Mouse (Mus musculus) lung, embryonic 16.5 days (tissue): Measurements from ENCODE around the gene Sowahc. TPM values are rescaled to one million over a fixed set of nuclear protein-coding genes. Genes with fewer than 3 reads are reported as not detected.

ENCODE experiments used
- ATAC-seq: fragments of 200-750 bp; cut with Nextera tagmentation; 2 replicates; pipeline ENCODE4 v1.8.0; 2017; ENCODE audit warnings: low read depth, mild to moderate bottlenecking, moderate library complexity
- H3K27ac ChIP-seq: fragments of 300-500 bp; sonication (generic); 2 replicates; pipeline ENCODE4 v1.5.1; 2014; ENCODE audit warnings: mild to moderate bottlenecking, control low read depth, low read length
- H3K27me3 ChIP-seq: fragments of 300-500 bp; sonication (generic); 2 replicates; pipeline ENCODE4 v1.6.1; 2014; ENCODE audit warnings: low read depth, low read length, mixed read lengths; ENCODE audit not compliant: control insufficient read depth, insufficient read depth
- H3K36me3 ChIP-seq: fragments of 300-500 bp; sonication (generic); 2 replicates; pipeline ENCODE4 v1.6.1; 2014; ENCODE audit warnings: low read length; ENCODE audit not compliant: control insufficient read depth, insufficient read depth
- H3K4me1 ChIP-seq: fragments of 300-500 bp; sonication (generic); replicated peaks from 2 replicates; pipeline ENCODE4 v1.6.1; 2014; ENCODE audit warnings: low read length, mixed read lengths; ENCODE audit not compliant: control insufficient read depth, insufficient read depth
- H3K4me2 ChIP-seq: fragments of 300-500 bp; sonication (generic); 2 replicates; pipeline ENCODE4 v1.6.1; 2014; ENCODE audit warnings: low read depth, low read length, control low read depth
- H3K4me3 ChIP-seq: fragments of 300-500 bp; sonication (generic); 2 replicates; pipeline ENCODE4 v1.5.1; 2014; ENCODE audit warnings: mild to moderate bottlenecking, low read length, control low read depth
- H3K9ac ChIP-seq: fragments of 300-500 bp; sonication (generic); 2 replicates; pipeline ENCODE4 v1.6.1; 2014; ENCODE audit warnings: low read length, control low read depth
- H3K9me3 ChIP-seq: fragments of 300-500 bp; sonication (generic); 2 replicates; pipeline ENCODE4 v1.6.1; 2016; ENCODE audit warnings: low read length; ENCODE audit not compliant: control insufficient read depth
- WGBS: fragments of 180-500 bp; shearing (Covaris S2); extraction: QIAGEN DNeasy Blood & Tissue Kit; methylation state at CpG from one replicate; pipeline ENCODE4 v1.1.7; 2014; 5-methylcytosine and 5-hydroxymethylcytosine counted together
- polyA plus RNA-seq: library from polyadenylated mRNA; unstranded; fragments of >200 nt; fragmentation: Nextera tagmentation; extraction: Ambion mirVana; gene quantifications from 2 replicates; pipeline ENCODE4 v1.2.1, GENCODE M21; 2015

The Sowahc gene
- polyA plus RNA-seq, 1 experiment from 2014 or later: 12.8 TPM

GRCm38 (mm10) chr10:59262979-59263378 is 41.2 kb downstream of the Sowahc start:
- 58% methylated on average over 7 of the region's 7 CpGs for WGBS
- H3K36me3 ChIP-seq: no peaks in the 10 kb centered on the region
- H3K4me3 ChIP-seq: no peak overlapping the region
- no peaks in the 10 kb centered on the region for H3K9me3 ChIP-seq
- H3K27me3 ChIP-seq: no peaks in the 10 kb centered on the region
- H3K27ac ChIP-seq: peak overlapping the region; percentile 56
- H3K4me1 ChIP-seq: peaks cover 28% of the 10 kb centered on the region
- H3K4me2 ChIP-seq: no peak overlapping the region
- H3K9ac ChIP-seq: no peak overlapping the region
- ATAC-seq: no peak

- peaks cover 28% of the 10 kb centered on the region for H3K4me1 ChIP-seq
- H3K27me3 ChIP-seq: no peaks in the 10 kb centered on the region
- no peak overlapping the region for H3K4me3 ChIP-seq
- H3K4me2 ChIP-seq: 0 out of 2 replicates have a peak overlapping the region, but pooled peaks have one; percentile 25
- H3K36me3 ChIP-seq: no peaks in the 10 kb centered on the region
- WGBS: 9% methylated on average over 7 of the region's 7 CpGs
- no peak overlapping the region for H3K9ac ChIP-seq
- H3K27ac ChIP-seq: peak overlapping the region; percentile 76
- no peaks in the 10 kb centered on the region for H3K9me3 ChIP-seq
- ATAC-seq: peak; percentile 26; the same call in 1 of the 2 replicates
These were observed 43.3 kb downstream of the Sowahc start for GRCm38 (mm10) chr10:59265067-59265466.

- peak; percentile 80 for ATAC-seq
- 3% methylated on average over 4 of the region's 4 CpGs for WGBS
These were observed 43.9 kb downstream of the Sowahc start for GRCm38 (mm10) chr10:59265674-59266073.

GRCm38 (mm10) chr10:59266097-59266496 is 44.3 kb downstream of the Sowahc start:
- peak; percentile 53 for ATAC-seq
- WGBS: 45% methylated on average over 1 of the region's 1 CpGs
- no peak overlapping the region for H3K4me2 ChIP-seq

More at GRCm38 (mm10) chr10:59265674-59266073, 43.9 kb downstream of the Sowahc start:
- peak overlapping the region; percentile 27; the same call in 1 of the 2 replicates for H3K4me2 ChIP-seq
- H3K4me1 ChIP-seq: peaks cover 28% of the 10 kb centered on the region
- H3K9me3 ChIP-seq: no peaks in the 10 kb centered on the region
- H3K27me3 ChIP-seq: no peaks in the 10 kb centered on the region
- H3K9ac ChIP-seq: no peak overlapping the region
- H3K27ac ChIP-seq: peak overlapping the region; percentile 81
- H3K4me3 ChIP-seq: no peak overlapping the region
- H3K36me3 ChIP-seq: no peaks in the 10 kb centered on the region

GRCm38 (mm10) chr10:59267275-59267674 is 45.5 kb downstream of the Sowahc start:
- Histone ChIP-seq H3K4me3 (no peak overlapping the region), H3K9ac (no peak overlapping the region), H3K4me2 (no peak overlapping the region), H3K36me3 (no peaks in the 10 kb centered on the region), H3K9me3 (no peaks in the 10 kb centered on the region), H3K27ac (no peak overlapping the region), H3K4me1 (peaks cover 20% of the 10 kb centered on the region), H3K27me3 (no peaks in the 10 kb centered on the region)
- ATAC-seq: no peak
- WGBS: 76% methylated on average over 2 of the region's 2 CpGs

More at GRCm38 (mm10) chr10:59266097-59266496, 44.3 kb downstream of the Sowahc start:
- Histone ChIP-seq H3K9me3 (no peaks in the 10 kb centered on the region), H3K27me3 (no peaks in the 10 kb centered on the region), H3K36me3 (no peaks in the 10 kb centered on the region), H3K4me1 (peaks cover 28% of the 10 kb centered on the region), H3K27ac (peak overlapping the region; percentile 81), H3K9ac (no peak overlapping the region), H3K4me3 (no peak overlapping the region)

GRCm38 (mm10) chr10:59268109-59268508 is 46.4 kb downstream of the Sowahc start:
- peaks cover 17% of the 10 kb centered on the region for H3K4me1 ChIP-seq
- no peak overlapping the region for H3K4me3 ChIP-seq
- no peaks in the 10 kb centered on the region for H3K36me3 ChIP-seq
- no peaks in the 10 kb centered on the region for H3K27me3 ChIP-seq
- no peak overlapping the region for H3K27ac ChIP-seq
- no peak overlapping the region for H3K9ac ChIP-seq
- H3K4me2 ChIP-seq: no peak overlapping the region
- no peak for ATAC-seq
- WGBS: 41% methylated on average over 4 of the region's 4 CpGs
- no peaks in the 10 kb centered on the region for H3K9me3 ChIP-seq

- H3K27me3 ChIP-seq: no peaks in the 10 kb centered on the region
- no peaks in the 10 kb centered on the region for H3K9me3 ChIP-seq
- no peaks in the 10 kb centered on the region for H3K36me3 ChIP-seq
- ATAC-seq: no peak
- peaks cover 17% of the 10 kb centered on the region for H3K4me1 ChIP-seq
- H3K4me2 ChIP-seq: no peak overlapping the region
- no peak overlapping the region for H3K27ac ChIP-seq
- H3K9ac ChIP-seq: no peak overlapping the region
- WGBS: 32% methylated on average over 3 of the region's 3 CpGs
- no peak overlapping the region for H3K4me3 ChIP-seq
These were observed 47.0 kb downstream of the Sowahc start for GRCm38 (mm10) chr10:59268754-59269153.

GRCm38 (mm10) chr10:59275745-59276144 is 54.0 kb downstream of the Sowahc start:
- Histone ChIP-seq H3K27ac (no peak overlapping the region), H3K9me3 (no peaks in the 10 kb centered on the region)
- ATAC-seq: no peak

More at GRCm38 (mm10) chr10:59275745-59276144, 54.0 kb downstream of the Sowahc start:
- no peak overlapping the region for H3K9ac ChIP-seq
- WGBS: 87% methylated on average over 5 of the region's 5 CpGs
- H3K27me3 ChIP-seq: no peaks in the 10 kb centered on the region
- H3K4me3 ChIP-seq: no peak overlapping the region
- no peak overlapping the region for H3K4me2 ChIP-seq
- peaks cover 4% of the 10 kb centered on the region for H3K4me1 ChIP-seq
- H3K36me3 ChIP-seq: no peaks in the 10 kb centered on the region
